Mouse (Mus musculus) heart, embryonic 12.5 days (tissue): ENCODE results near the gene Mrps30. TPM values are rescaled to one million over a fixed set of nuclear protein-coding genes. Genes with fewer than 3 reads are reported as not detected.

Source experiments
- ATAC-seq: fragments of 200-750 bp; cut with Nextera tagmentation; 2 replicates; pipeline ENCODE4 v1.8.0; 2017; ENCODE audit warnings: moderate TSS enrichment, moderate library complexity; ENCODE audit not compliant: insufficient number of reproducible peaks, low FRiP score
- H3K27ac ChIP-seq: fragments of 300-500 bp; sonication (generic); 2 replicates; pipeline ENCODE4 v1.5.1; 2016; ENCODE audit warnings: mild to moderate bottlenecking, moderate library complexity; ENCODE audit not compliant: poor library complexity, severe bottlenecking
- H3K27me3 ChIP-seq: fragments of 300-500 bp; sonication (generic); replicated peaks from 2 replicates; pipeline ENCODE4 v1.6.1; 2016; ENCODE audit warnings: mild to moderate bottlenecking, moderate library complexity
- H3K36me3 ChIP-seq: fragments of 300-500 bp; sonication (generic); 2 replicates; pipeline ENCODE4 v1.6.1; 2016; ENCODE audit warnings: mild to moderate bottlenecking, moderate library complexity
- H3K4me1 ChIP-seq: fragments of 300-500 bp; sonication (generic); replicated peaks from 2 replicates; pipeline ENCODE4 v1.6.1; 2016; ENCODE audit warnings: mild to moderate bottlenecking
- H3K4me2 ChIP-seq: fragments of 300-500 bp; sonication (generic); 2 replicates; pipeline ENCODE4 v1.6.1; 2016; ENCODE audit warnings: mild to moderate bottlenecking, moderate library complexity
- H3K4me3 ChIP-seq: fragments of 300-500 bp; sonication (generic); 2 replicates; pipeline ENCODE4 v1.5.1; 2016; ENCODE audit warnings: mild to moderate bottlenecking
- H3K9ac ChIP-seq: fragments of 300-500 bp; sonication (generic); 2 replicates; pipeline ENCODE4 v1.6.1; 2016; ENCODE audit warnings: mild to moderate bottlenecking, moderate library complexity
- H3K9me3 ChIP-seq: fragments of 300-500 bp; sonication (generic); replicated peaks from 2 replicates; pipeline ENCODE4 v1.6.1; 2016; ENCODE audit warnings: mild to moderate bottlenecking, moderate library complexity
- WGBS: fragments of 180-500 bp; shearing (Covaris S2); methylation state at CpG from one replicate; pipeline ENCODE4 v1.1.7; 2016; 5-methylcytosine and 5-hydroxymethylcytosine counted together
- polyA plus RNA-seq: library from polyadenylated mRNA; unstranded; fragments of >200 nt; fragmentation: Nextera tagmentation; extraction: Ambion mirVana; gene quantifications from 2 replicates; pipeline ENCODE4 v1.2.1, GENCODE M21; 2016

The Mrps30 gene
- polyA plus RNA-seq, 1 experiment from 2014 or later = 34.8 TPM

DNA sequence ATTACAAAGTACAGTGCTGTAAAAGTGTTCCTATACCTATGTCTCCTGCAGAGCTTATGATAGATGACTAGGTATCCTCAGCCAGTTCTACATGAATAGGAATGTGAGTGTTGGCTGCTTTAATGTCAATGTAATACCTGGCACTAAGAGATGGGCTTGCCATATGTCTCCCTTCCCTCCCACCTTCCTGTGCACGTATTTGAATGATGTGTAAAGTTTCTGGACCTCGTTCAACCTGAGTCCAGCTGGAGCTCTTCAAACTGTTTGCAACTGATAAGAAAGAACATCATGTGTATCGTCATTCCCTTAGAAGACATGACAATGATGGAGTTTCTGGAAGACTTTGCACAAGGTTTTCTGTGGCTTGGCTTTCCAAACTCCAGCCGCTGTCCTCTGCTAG, 14.2 kb downstream of the Mrps30 start:
- Histone ChIP-seq H3K4me1 (no peaks in the 10 kb centered on the region), H3K9me3 (no peaks in the 10 kb centered on the region), H3K4me3 (no peak overlapping the region), H3K36me3 (peaks cover 10% of the 10 kb centered on the region), H3K4me2 (no peak overlapping the region), H3K27me3 (no peaks in the 10 kb centered on the region), H3K9ac (no peak overlapping the region), H3K27ac (no peak overlapping the region)
- WGBS = 52% methylated on average over 4 of the region's 4 CpGs
- no peak for ATAC-seq

DNA sequence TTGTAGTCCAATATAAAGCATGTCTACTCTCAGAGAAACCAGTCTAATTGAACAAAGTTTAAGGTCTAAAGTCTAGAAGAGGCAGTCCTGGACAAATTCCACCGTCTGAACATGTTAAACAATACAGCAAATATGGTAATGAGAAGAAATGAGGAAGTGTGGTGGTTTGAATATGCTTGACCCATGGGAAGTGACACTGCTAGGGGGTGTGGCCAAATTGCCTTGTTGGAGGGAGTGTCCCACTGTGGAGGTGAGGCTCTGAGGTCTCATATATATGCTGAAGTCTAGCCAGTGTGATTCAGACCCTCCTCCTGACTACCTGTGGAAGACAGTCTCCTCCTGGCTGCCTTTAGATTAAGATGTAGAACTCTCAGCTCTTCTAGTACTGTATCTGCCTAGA, 21.3 kb downstream of the Mrps30 start:
- Histone ChIP-seq H3K9me3 (no peaks in the 10 kb centered on the region), H3K4me1 (no peaks in the 10 kb centered on the region), H3K36me3 (no peaks in the 10 kb centered on the region), H3K4me2 (no peak overlapping the region), H3K27ac (no peak overlapping the region), H3K9ac (no peak overlapping the region), H3K4me3 (no peak overlapping the region), H3K27me3 (no peaks in the 10 kb centered on the region)
- ATAC-seq = no peak
- WGBS = 77% methylated on average over 1 of the region's 1 CpGs

DNA sequence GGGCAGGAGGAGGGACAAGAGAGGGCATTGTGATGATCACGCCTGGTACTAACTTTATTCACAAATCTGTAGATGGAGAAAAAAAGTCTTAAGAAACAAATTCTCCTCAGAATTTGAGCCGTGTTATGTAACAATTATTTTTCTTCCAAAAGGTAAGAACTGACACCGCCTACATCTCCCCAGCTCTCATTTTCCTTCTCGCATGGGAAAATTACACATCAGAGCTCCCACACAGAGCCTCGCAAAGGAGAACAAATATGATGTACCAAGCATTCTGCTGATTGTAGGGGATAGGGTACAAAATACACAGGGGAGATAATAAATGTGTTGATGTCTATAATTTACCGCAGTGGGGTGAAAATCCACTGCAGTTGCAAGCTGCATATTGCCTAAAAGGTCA, 23.7 kb downstream of the Mrps30 start:
- no peaks in the 10 kb centered on the region for H3K9me3 ChIP-seq
- H3K27ac ChIP-seq = no peak overlapping the region
- no peak overlapping the region for H3K9ac ChIP-seq
- H3K4me2 ChIP-seq = no peak overlapping the region
- H3K4me3 ChIP-seq = no peak overlapping the region
- 82% methylated on average over 6 of the region's 6 CpGs for WGBS
- H3K4me1 ChIP-seq = no peaks in the 10 kb centered on the region
- no peaks in the 10 kb centered on the region for H3K36me3 ChIP-seq
- no peak for ATAC-seq
- H3K27me3 ChIP-seq = no peaks in the 10 kb centered on the region

DNA sequence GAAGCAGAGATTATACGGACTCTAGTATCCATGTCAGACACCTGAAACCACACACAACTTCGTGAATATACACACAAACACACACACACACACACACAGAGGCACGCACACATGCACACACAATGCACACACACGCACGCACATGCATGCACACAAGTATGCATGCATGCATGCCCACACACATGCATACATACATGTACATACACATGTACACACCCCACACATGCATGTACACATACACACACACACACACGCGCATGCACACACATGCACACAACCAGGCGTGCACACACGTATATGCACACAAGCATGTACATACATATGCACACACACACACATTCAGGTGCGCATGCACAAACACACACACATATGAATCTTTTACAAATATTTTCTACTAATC, 36.2 kb downstream of the Mrps30 start:
- H3K27me3 ChIP-seq = no peaks in the 10 kb centered on the region
- 83% methylated on average over 10 of the region's 10 CpGs for WGBS
- H3K9ac ChIP-seq = no peak overlapping the region

DNA sequence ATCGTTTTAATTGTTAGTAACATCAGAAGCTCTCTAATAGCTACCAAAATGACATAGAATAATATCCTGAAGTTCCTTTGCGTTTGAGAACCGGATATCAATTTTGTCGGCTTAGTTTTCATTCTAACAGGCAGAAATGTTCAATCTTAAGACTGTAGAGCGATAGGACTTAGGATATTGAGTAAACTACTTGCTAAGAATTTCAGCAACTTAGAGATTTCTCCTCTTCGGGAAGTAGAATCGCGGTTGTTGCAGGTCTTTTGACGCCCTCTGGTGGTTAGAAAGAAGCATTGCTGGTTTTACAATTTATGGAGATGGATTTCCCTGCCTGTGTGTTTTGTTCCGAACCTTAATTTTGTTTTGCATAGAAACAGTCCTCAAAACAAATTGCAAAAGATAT, 36.8 kb downstream of the Mrps30 start:
- ATAC-seq = no peak
- H3K36me3 ChIP-seq = no peaks in the 10 kb centered on the region
- H3K4me2 ChIP-seq = no peak overlapping the region
- H3K4me3 ChIP-seq = no peak overlapping the region
- H3K27me3 ChIP-seq = no peaks in the 10 kb centered on the region
- H3K9ac ChIP-seq = no peak overlapping the region
- H3K9me3 ChIP-seq = no peaks in the 10 kb centered on the region
- 23% methylated on average over 10 of the region's 10 CpGs for WGBS
- H3K27ac ChIP-seq = no peak overlapping the region
- H3K4me1 ChIP-seq = no peaks in the 10 kb centered on the region

More for the DNA sequence above, 36.2 kb downstream of the Mrps30 start:
- no peak overlapping the region for H3K4me2 ChIP-seq
- ATAC-seq = no peak
- no peaks in the 10 kb centered on the region for H3K4me1 ChIP-seq
- no peak overlapping the region for H3K27ac ChIP-seq
- no peak overlapping the region for H3K4me3 ChIP-seq
- no peaks in the 10 kb centered on the region for H3K36me3 ChIP-seq
- no peaks in the 10 kb centered on the region for H3K9me3 ChIP-seq

Other genes with a start within 250 kb of the Mrps30 start
- 0.42 and 1.4 TPM in 2 replicates for gene B430218F22Rik, start 622 bp downstream of the Mrps30 start, polyA plus RNA-seq